Mouse (Mus musculus) liver, embryonic 12.5 days (tissue): ENCODE measurements around the gene Fam71f1. TPM values are rescaled to one million over a fixed set of nuclear protein-coding genes. Genes with fewer than 3 reads are reported as not detected.

Source experiments
- ATAC-seq: fragments of 200-750 bp; cut with Nextera tagmentation; 2 replicates; pipeline ENCODE4 v1.8.0; 2017; ENCODE audit warnings: moderate number of reproducible peaks, mild to moderate bottlenecking, moderate library complexity
- H3K27ac ChIP-seq: fragments of 300-500 bp; sonication (generic); 2 replicates; pipeline ENCODE4 v1.5.1; 2016; ENCODE audit warnings: mild to moderate bottlenecking
- H3K27me3 ChIP-seq: fragments of 300-500 bp; sonication (generic); replicated peaks from 2 replicates; pipeline ENCODE4 v1.6.1; 2016; ENCODE audit warnings: mild to moderate bottlenecking, moderate library complexity
- H3K36me3 ChIP-seq: fragments of 300-500 bp; sonication (generic); 2 replicates; pipeline ENCODE4 v1.6.1; 2016; ENCODE audit warnings: mild to moderate bottlenecking, moderate library complexity
- H3K4me1 ChIP-seq: fragments of 300-500 bp; sonication (generic); 2 replicates; pipeline ENCODE4 v1.6.1; 2016
- H3K4me2 ChIP-seq: fragments of 300-500 bp; sonication (generic); 2 replicates; pipeline ENCODE4 v1.6.1; 2016; ENCODE audit warnings: mild to moderate bottlenecking, moderate library complexity
- H3K4me3 ChIP-seq: fragments of 300-500 bp; sonication (generic); 2 replicates; pipeline ENCODE4 v1.5.1; 2016; ENCODE audit warnings: mild to moderate bottlenecking, moderate library complexity
- H3K9ac ChIP-seq: fragments of 300-500 bp; sonication (generic); 2 replicates; pipeline ENCODE4 v1.6.1; 2016; ENCODE audit warnings: mild to moderate bottlenecking, moderate library complexity
- H3K9me3 ChIP-seq: fragments of 300-500 bp; sonication (generic); replicated peaks from 2 replicates; pipeline ENCODE4 v1.6.1; 2016; ENCODE audit warnings: mild to moderate bottlenecking, moderate library complexity
- WGBS: fragments of 180-500 bp; shearing (Covaris S2); methylation state at CpG from one replicate; pipeline ENCODE4 v1.1.7; 2016; ENCODE audit not compliant: insufficient replicate concordance; 5-methylcytosine and 5-hydroxymethylcytosine counted together
- polyA plus RNA-seq: library from polyadenylated mRNA; unstranded; fragments of >200 nt; fragmentation: Nextera tagmentation; extraction: Ambion mirVana; gene quantifications from 2 replicates; pipeline ENCODE4 v1.2.1, GENCODE M21; 2016

Fam71f1 gene
- polyA plus RNA-seq: not detected in 2 replicates

DNA sequence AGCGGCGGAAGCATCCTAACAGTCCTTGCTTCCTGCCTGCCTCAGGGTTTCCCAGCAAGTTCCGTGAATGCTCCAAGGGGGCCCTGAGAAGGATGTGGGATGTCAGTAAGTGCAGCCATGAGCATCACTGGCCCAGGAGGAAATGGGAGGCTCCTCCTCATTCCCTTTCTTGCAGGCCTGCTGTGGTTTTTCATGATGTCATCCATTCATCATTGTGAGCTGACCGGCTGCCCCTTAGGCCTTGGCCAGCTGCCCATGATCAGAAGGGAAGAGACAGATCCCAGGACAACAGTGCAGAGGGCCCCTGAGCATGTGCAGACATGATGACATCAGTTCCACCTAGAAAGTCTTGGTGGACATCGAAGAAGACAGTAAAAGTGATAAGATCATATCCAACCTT lies at the start of gene Fam71f1:
Gene Fam71f1, plus strand, starts transcription at position 262 of the 400 bp plus-strand sequence.
- H3K9me3 ChIP-seq: no peaks in the 10 kb centered on the region
- no peak within 1 kb of the TSS for H3K9ac ChIP-seq
- H3K27ac ChIP-seq: no peak within 1 kb of the TSS
- no peaks in the 10 kb centered on the region; the same call in 1 of the 2 replicates for H3K27me3 ChIP-seq
- H3K4me2 ChIP-seq: no peak within 1 kb of the TSS
- no peak for ATAC-seq
- no peak within 1 kb of the TSS for H3K4me3 ChIP-seq
- H3K36me3 ChIP-seq: no peaks in the 10 kb centered on the region
- WGBS: 39% methylated on average over 5 of the region's 5 CpGs
- no peaks in the 10 kb centered on the region for H3K4me1 ChIP-seq

DNA sequence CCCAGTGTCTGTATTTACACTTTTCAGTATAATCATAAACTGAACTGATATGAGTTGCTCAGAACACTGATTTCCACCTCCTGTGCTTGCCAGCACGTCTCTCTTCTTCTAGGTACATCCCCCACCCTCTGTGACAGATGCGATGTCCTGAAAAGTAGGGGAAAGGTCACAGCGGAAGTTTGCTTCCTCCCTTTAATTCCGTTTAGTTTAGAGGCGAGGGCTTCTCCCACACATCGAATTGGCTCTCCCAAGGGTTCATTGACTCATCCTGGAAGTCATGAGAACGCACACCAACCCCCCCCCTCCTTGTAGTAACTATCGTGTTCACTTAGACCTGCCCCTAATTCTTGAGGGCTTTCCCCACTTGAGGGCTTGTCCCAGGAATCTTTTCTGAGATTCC lies 48.0 kb upstream of the Fam71f1 start:
- Histone ChIP-seq H3K9me3 (no peaks in the 10 kb centered on the region), H3K27ac (peak overlapping the region; percentile 56; the same call in 1 of the 2 replicates), H3K36me3 (peaks cover 19% of the 10 kb centered on the region), H3K4me2 (peak overlapping the region; percentile 49), H3K9ac (0 out of 2 replicates have a peak overlapping the region, but pooled peaks have one; percentile 22), H3K27me3 (peaks cover 13% of the 10 kb centered on the region; the same call in 1 of the 2 replicates), H3K4me3 (peak overlapping the region; percentile 27), H3K4me1 (peaks cover 22% of the 10 kb centered on the region)
- no peak for ATAC-seq
- WGBS: 2% methylated on average over 8 of the region's 8 CpGs

DNA sequence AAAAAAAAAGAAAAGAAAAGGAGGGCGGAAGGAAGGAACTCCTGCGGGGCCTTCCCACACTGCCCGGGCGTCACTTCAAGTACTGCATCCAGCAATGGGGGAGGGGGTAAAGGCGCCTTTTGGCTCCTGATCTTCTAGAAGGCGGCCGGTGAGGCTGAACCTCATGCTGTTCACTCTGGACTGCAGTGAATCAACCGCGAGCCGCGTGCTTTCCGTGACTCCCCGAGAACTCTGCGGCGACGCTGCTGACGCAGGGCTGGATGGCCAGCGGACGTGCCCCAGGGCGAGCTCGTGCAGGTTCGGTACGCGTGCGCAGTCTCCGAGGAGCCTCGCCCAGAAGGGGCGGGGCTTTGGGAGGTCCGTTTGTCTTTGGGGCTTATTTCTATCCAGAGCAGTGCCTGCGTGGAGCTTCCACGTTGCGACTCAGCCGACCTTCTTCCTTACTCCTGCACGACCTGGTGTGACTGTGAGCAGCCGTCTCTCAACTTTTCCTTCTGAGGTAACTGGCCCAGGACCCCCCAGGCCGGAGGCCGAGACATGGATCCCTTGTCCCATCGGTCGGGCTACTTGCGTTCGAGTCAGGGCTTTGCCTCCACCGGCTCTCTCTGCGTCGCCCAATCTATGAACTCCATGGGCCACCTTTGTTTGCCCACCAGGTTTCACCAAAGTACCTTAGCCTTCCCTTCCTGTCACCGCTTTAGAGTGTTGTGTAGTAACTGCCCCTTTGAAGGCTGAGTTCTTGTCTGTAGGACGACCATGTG lies 46.4 kb upstream of the Fam71f1 start, which contains the start of gene Hilpda:
Gene Hilpda, plus strand, starts transcription at position 177 of the 761 bp plus-strand sequence.
- Histone ChIP-seq H3K4me2 (peak within 1 kb of the TSS; percentile 77), H3K9ac (peak within 1 kb of the TSS; percentile 80), H3K27me3 (peaks cover 13% of the 10 kb centered on the region; the same call in 1 of the 2 replicates), H3K27ac (peak within 1 kb of the TSS; percentile 78), H3K4me1 (peaks cover 28% of the 10 kb centered on the region), H3K4me3 (peak within 1 kb of the TSS; percentile 72), H3K9me3 (no peaks in the 10 kb centered on the region), H3K36me3 (peaks cover 25% of the 10 kb centered on the region)
- peak; percentile 98 for ATAC-seq
- WGBS: under 1% methylated on average over 46 of the region's 46 CpGs

DNA sequence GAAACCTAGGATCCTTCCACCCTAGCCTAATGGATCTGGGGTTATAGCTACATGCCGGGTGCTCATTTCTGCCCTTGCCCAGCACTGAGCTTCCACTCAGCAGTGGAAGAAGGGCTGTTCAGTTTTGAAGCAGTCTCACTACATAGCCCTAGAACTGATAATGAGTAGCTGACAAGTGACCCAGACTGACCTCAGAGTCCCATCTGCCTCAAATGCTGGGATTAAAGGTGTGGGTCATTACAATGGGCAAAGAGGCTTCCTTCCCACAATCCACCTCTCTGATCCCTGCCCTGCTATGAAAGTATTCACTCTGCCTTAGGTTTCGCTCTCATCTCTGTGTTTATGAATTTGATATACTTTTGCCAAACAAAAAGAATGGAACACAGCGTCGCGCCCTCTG lies 42.2 kb upstream of the Fam71f1 start:
- Histone ChIP-seq H3K27ac (no peak overlapping the region), H3K4me1 (peaks cover 27% of the 10 kb centered on the region), H3K9ac (no peak overlapping the region), H3K4me2 (no peak overlapping the region), H3K36me3 (peaks cover 25% of the 10 kb centered on the region), H3K9me3 (no peaks in the 10 kb centered on the region), H3K4me3 (no peak overlapping the region), H3K27me3 (no peaks in the 10 kb centered on the region)
- no peak for ATAC-seq
- WGBS: 84% methylated on average over 5 of the region's 5 CpGs

DNA sequence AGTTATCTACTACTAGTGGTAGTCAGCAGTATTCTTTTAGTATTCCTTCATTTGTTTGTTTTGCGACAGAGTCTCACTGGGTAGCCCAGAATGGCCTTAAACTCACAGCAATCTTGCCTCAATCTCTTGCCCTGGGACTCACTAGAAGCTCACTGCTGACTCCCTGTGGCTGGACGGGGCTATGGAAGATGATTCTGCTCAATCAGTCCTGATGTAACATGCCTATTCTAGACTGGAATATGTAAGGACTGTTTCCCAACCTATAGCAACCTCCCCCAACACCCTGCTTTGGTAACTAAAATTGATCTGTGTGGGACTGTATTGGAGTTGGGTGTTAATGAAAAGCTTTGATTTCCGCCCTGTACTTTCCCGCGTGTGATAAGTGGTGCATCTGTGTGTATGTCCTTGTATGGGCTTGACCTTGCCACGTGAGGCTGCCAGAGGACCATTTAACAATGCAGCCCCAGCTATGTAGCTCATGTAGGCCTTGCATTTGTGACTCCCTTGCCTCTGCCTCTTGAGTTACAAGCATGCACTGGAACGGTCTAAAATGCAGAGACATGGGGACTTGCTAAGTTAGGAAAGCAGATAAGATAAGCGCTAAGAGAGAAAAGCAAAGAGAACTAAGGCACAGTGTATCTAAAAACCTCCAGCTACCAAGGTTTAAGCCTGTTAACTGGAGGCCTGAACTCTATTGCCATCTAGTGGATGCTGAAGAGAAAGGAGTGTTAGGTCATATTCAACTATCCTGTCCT lies 40.2 kb upstream of the Fam71f1 start:
- Histone ChIP-seq H3K27me3 (no peaks in the 10 kb centered on the region), H3K9ac (no peak overlapping the region)

GRCm38 (mm10) chr6:29279293-29279692 lies 39.6 kb upstream of the Fam71f1 start, which contains the start of gene Fam71f2:
Fam71f2 (plus strand) TSS chr6:29279593.
- Histone ChIP-seq H3K36me3 (peaks cover 23% of the 10 kb centered on the region), H3K9ac (no peak within 1 kb of the TSS), H3K27me3 (no peaks in the 10 kb centered on the region), H3K4me3 (no peak within 1 kb of the TSS), H3K27ac (no peak within 1 kb of the TSS), H3K9me3 (no peaks in the 10 kb centered on the region), H3K4me1 (peaks cover 13% of the 10 kb centered on the region), H3K4me2 (no peak within 1 kb of the TSS)
- WGBS: 75% methylated on average over 8 of the region's 8 CpGs
- no peak for ATAC-seq

More for the DNA sequence above, 40.2 kb upstream of the Fam71f1 start:
- Histone ChIP-seq H3K4me2 (no peak overlapping the region), H3K4me3 (no peak overlapping the region), H3K4me1 (peaks cover 19% of the 10 kb centered on the region), H3K36me3 (peaks cover 25% of the 10 kb centered on the region), H3K27ac (no peak overlapping the region), H3K9me3 (no peaks in the 10 kb centered on the region)
- WGBS: 23% methylated on average over 8 of the region's 8 CpGs
- ATAC-seq: peak; percentile 68

DNA sequence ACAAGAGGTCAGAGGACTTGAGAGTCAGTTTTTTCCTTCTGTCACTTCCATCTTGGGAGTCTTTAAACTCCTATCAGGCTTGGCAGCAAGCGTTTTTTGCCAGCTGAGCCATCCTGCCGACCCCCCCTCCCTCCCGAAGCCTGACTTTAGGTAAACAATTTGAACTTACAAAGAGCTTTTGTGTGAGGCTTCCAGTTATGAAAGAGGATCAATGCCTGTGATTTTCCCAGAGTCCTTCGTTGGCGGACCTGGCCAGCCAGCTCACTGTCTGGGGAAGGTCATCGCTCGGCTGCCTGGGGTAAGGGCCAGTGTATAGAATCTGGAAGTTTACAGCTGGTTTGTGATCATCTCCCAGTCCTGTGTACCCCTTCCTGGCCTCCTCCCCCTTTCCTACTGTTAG lies 38.3 kb upstream of the Fam71f1 start:
- H3K4me3 ChIP-seq: no peak overlapping the region
- peaks cover 9% of the 10 kb centered on the region for H3K36me3 ChIP-seq
- no peak overlapping the region for H3K9ac ChIP-seq
- peaks cover 13% of the 10 kb centered on the region for H3K4me1 ChIP-seq
- no peaks in the 10 kb centered on the region for H3K9me3 ChIP-seq
- H3K27me3 ChIP-seq: no peaks in the 10 kb centered on the region
- no peak overlapping the region for H3K27ac ChIP-seq
- 64% methylated on average over 7 of the region's 7 CpGs for WGBS
- no peak for ATAC-seq
- no peak overlapping the region for H3K4me2 ChIP-seq

DNA sequence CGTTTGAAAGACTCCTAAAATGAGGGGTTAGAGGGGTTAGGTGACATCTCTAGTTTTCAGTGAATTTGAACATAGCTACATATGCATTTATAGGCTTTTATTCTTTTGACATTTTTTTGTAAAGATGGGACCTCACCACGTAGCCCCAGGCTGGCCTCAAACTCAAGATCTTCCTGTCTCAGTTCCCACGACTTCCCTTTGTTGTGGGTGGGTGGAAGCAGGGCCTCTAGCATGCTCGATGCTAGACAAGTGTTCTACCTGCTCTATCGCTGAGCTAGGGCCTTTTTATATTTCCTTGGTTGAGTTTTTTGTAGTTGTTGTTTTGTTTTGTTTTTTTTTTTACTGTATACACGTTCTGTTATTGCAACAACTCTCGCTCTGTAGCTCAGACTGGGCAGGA lies 32.1 kb upstream of the Fam71f1 start:
- Histone ChIP-seq H3K27me3 (no peaks in the 10 kb centered on the region; the same call in 1 of the 2 replicates), H3K36me3 (no peaks in the 10 kb centered on the region), H3K9ac (no peak overlapping the region), H3K27ac (no peak overlapping the region), H3K4me1 (no peaks in the 10 kb centered on the region), H3K4me2 (no peak overlapping the region), H3K9me3 (no peaks in the 10 kb centered on the region), H3K4me3 (no peak overlapping the region)
- 47% methylated on average over 7 of the region's 7 CpGs for WGBS
- ATAC-seq: no peak

- Histone ChIP-seq H3K27ac (no peak overlapping the region), H3K9me3 (no peaks in the 10 kb centered on the region), H3K9ac (no peak overlapping the region), H3K27me3 (no peaks in the 10 kb centered on the region; the same call in 1 of the 2 replicates), H3K36me3 (no peaks in the 10 kb centered on the region), H3K4me1 (no peaks in the 10 kb centered on the region), H3K4me2 (no peak overlapping the region), H3K4me3 (no peak overlapping the region)
- no peak for ATAC-seq
- WGBS: 63% methylated on average over 6 of the region's 6 CpGs
Measured at GRCm38 (mm10) chr6:29287481-29287880, 31.5 kb upstream of the Fam71f1 start.

DNA sequence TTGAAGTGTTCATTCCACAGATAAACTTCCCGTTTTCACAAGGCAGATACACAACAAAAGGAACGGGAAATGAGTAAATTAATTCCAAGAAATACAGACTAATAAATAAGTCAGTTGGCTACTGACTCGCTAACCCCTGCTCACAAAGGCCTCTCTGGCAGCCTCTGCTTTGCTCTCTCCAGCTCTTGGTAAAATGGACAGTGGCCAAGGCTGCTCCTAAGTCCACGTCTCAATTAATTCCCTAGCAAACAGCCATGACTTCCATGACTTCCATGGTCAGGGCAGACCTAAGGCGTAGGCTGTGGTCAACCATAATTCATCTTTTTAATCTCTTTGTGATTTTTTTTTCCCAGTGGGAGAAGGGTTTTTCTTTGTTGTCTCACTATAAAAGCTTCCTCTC lies 31.0 kb upstream of the Fam71f1 start:
- H3K9me3 ChIP-seq: no peaks in the 10 kb centered on the region
- H3K4me3 ChIP-seq: no peak overlapping the region
- 65% methylated on average over 5 of the region's 5 CpGs for WGBS
- no peak overlapping the region for H3K27ac ChIP-seq
- H3K36me3 ChIP-seq: no peaks in the 10 kb centered on the region
- no peaks in the 10 kb centered on the region; the same call in 1 of the 2 replicates for H3K27me3 ChIP-seq
- H3K4me1 ChIP-seq: no peaks in the 10 kb centered on the region
- no peak overlapping the region for H3K4me2 ChIP-seq
- no peak for ATAC-seq
- no peak overlapping the region for H3K9ac ChIP-seq

- no peak for ATAC-seq
- Histone ChIP-seq H3K27ac (no peak overlapping the region), H3K27me3 (no peaks in the 10 kb centered on the region; the same call in 1 of the 2 replicates), H3K4me1 (no peaks in the 10 kb centered on the region), H3K9ac (no peak overlapping the region), H3K4me2 (no peak overlapping the region), H3K4me3 (no peak overlapping the region), H3K36me3 (no peaks in the 10 kb centered on the region), H3K9me3 (no peaks in the 10 kb centered on the region)
- 58% methylated on average over 6 of the region's 6 CpGs for WGBS
Measured at GRCm38 (mm10) chr6:29288651-29289050, 30.3 kb upstream of the Fam71f1 start.

- Histone ChIP-seq H3K4me1 (no peaks in the 10 kb centered on the region), H3K27ac (no peak overlapping the region), H3K4me2 (no peak overlapping the region), H3K9ac (no peak overlapping the region), H3K27me3 (no peaks in the 10 kb centered on the region; the same call in 1 of the 2 replicates), H3K4me3 (no peak overlapping the region), H3K9me3 (no peaks in the 10 kb centered on the region), H3K36me3 (no peaks in the 10 kb centered on the region)
- WGBS: 49% methylated on average over 2 of the region's 2 CpGs
- no peak for ATAC-seq
Measured at GRCm38 (mm10) chr6:29299112-29299511, 19.8 kb upstream of the Fam71f1 start.
